10 mouse cellular contexts compared by ENCODE assay signal in genomic region chr8:10991323-10991722, GRCm38 (mm10). TPM values are rescaled to one million over a fixed set of nuclear protein-coding genes. Genes with fewer than 3 reads are reported as not detected.
DNase-seq lines count a peak whose midpoint lies in the region; ATAC-seq and TF ChIP-seq lines count a peak whose summit lies in the region.
"Had no signal": no experiment of that assay in that cellular context is flagged by ENCODE, and none has a peak within 500 bp of the region (broad histone marks: within the 10 kb centered on the region; RNA-seq: fewer than 3 reads in every experiment).

No protein-coding gene starts in this region.

- H3K9ac ChIP-seq in kidney, postnatal 0 days (ENCODE audit: low read depth, low read length), result no peak overlapping the region
- no peak overlapping the region for H3K9ac ChIP-seq in forebrain, embryonic 13.5 days
- peak overlapping the region; percentile 65 for H3K9ac ChIP-seq in liver, embryonic 13.5 days
- no peak overlapping the region for H3K9ac ChIP-seq in stomach, embryonic 14.5 days (replicated peaks; ENCODE audit: low read depth, low read length)

- no peak for DNase-seq in kidney, postnatal 0 days (ENCODE audit: low spot score)
- DNase-seq in kidney, adult 11 months, result no peak
- no peak for DNase-seq in liver, embryonic 13.5 days
- no peak for DNase-seq in spleen, postnatal 36 days (ENCODE audit: low spot score in 2 of 2)
- no peak for DNase-seq in adipocyte (ENCODE audit: low spot score)
- no peak for DNase-seq in right cerebral cortex, postnatal 25 days
- DNase-seq: cerebellum, adult 9-10 months; thymus, postnatal 4 days had no signal

- 67% methylated on average over 2 of the region's 2 CpGs for WGBS in kidney, postnatal 0 days
- whole genome bisulfite sequencing in forebrain, embryonic 13.5 days, result 51% methylated on average over 2 of the region's 2 CpGs
- 15% methylated on average over 2 of the region's 2 CpGs for WGBS in liver, embryonic 13.5 days (ENCODE audit: insufficient replicate concordance)
- 79% methylated on average over 2 of the region's 2 CpGs for WGBS in stomach, embryonic 14.5 days

- no peak for ATAC-seq in kidney, postnatal 0 days (replicated peaks; ENCODE audit: low FRiP score, low read depth)
- no peak for ATAC-seq in forebrain, embryonic 13.5 days
- peak; percentile 10 for ATAC-seq in liver, embryonic 13.5 days (ENCODE audit: low read depth)
- no peak for ATAC-seq in stomach, embryonic 14.5 days (ENCODE audit: insufficient number of reproducible peaks, insufficient read depth, low FRiP score, low read depth)

- H3K27me3 ChIP-seq in kidney, postnatal 0 days (ENCODE audit: insufficient read depth, low read length), result no peaks in the 10 kb centered on the region
- no peaks in the 10 kb centered on the region for H3K27me3 ChIP-seq in forebrain, embryonic 13.5 days
- H3K27me3 ChIP-seq in liver, embryonic 13.5 days, result no peaks in the 10 kb centered on the region
- H3K27me3 ChIP-seq in stomach, embryonic 14.5 days (ENCODE audit: control insufficient read depth, insufficient read depth, low read length), result no peaks in the 10 kb centered on the region

- peaks cover 3% of the 10 kb centered on the region for H3K36me3 ChIP-seq in kidney, postnatal 0 days (ENCODE audit: insufficient read depth, low read length)
- peaks cover 17% of the 10 kb centered on the region for H3K36me3 ChIP-seq in forebrain, embryonic 13.5 days (ENCODE audit: poor library complexity, severe bottlenecking)
- peaks cover 59% of the 10 kb centered on the region for H3K36me3 ChIP-seq in liver, embryonic 13.5 days
- H3K36me3 ChIP-seq in stomach, embryonic 14.5 days (ENCODE audit: control insufficient read depth, insufficient read depth, low read length), result peaks cover 4% of the 10 kb centered on the region; the same call in 1 of the 2 replicates

- no peaks in the 10 kb centered on the region for H3K9me3 ChIP-seq in kidney, postnatal 0 days (replicated peaks; ENCODE audit: low read length)
- 0 out of 2 replicates have a peak, but pooled peaks cover 3% of the 10 kb centered on the region for H3K9me3 ChIP-seq in forebrain, embryonic 13.5 days (replicated peaks)
- no peaks in the 10 kb centered on the region for H3K9me3 ChIP-seq in liver, embryonic 13.5 days (replicated peaks)
- H3K9me3 ChIP-seq in stomach, embryonic 14.5 days (ENCODE audit: control insufficient read depth, low read depth, low read length), result no peaks in the 10 kb centered on the region

- no peak overlapping the region for H3K27ac ChIP-seq in kidney, postnatal 0 days
- peak overlapping the region; percentile 71 for H3K27ac ChIP-seq in forebrain, embryonic 13.5 days
- H3K27ac ChIP-seq in liver, embryonic 13.5 days, result peak overlapping the region; percentile 91
- peak overlapping the region; percentile 62; the same call in 1 of the 2 replicates for H3K27ac ChIP-seq in stomach, embryonic 14.5 days (ENCODE audit: low read length)

- H3K4me1 ChIP-seq in kidney, postnatal 0 days (replicated peaks; ENCODE audit: insufficient read depth, low read length), result peaks cover 21% of the 10 kb centered on the region
- peaks cover 46% of the 10 kb centered on the region for H3K4me1 ChIP-seq in forebrain, embryonic 13.5 days
- H3K4me1 ChIP-seq in liver, embryonic 13.5 days (replicated peaks), result peaks cover 99% of the 10 kb centered on the region
- peaks cover 33% of the 10 kb centered on the region for H3K4me1 ChIP-seq in stomach, embryonic 14.5 days (ENCODE audit: control insufficient read depth, insufficient read depth, low read length)

- H3K4me3 ChIP-seq in kidney, postnatal 0 days (replicated peaks; ENCODE audit: low read depth, low read length), result no peak overlapping the region
- H3K4me3 ChIP-seq in forebrain, embryonic 13.5 days, result no peak overlapping the region
- peak overlapping the region; percentile 31 for H3K4me3 ChIP-seq in liver, embryonic 13.5 days (replicated peaks)
- H3K4me3 ChIP-seq in stomach, embryonic 14.5 days (ENCODE audit: low read depth, low read length), result no peak overlapping the region

- TF ChIP-seq CTCF in kidney, postnatal 0 days (IDR thresholded peaks at IDR 0.05; ENCODE audit: low read depth), result 0 out of 2 replicates have a peak, but pooled peaks have one; percentile 15

- H3K4me2 ChIP-seq in kidney, postnatal 0 days (ENCODE audit: low read length), result no peak overlapping the region
- peak overlapping the region; percentile 18 for H3K4me2 ChIP-seq in forebrain, embryonic 13.5 days
- peak overlapping the region; percentile 62 for H3K4me2 ChIP-seq in liver, embryonic 13.5 days
- H3K4me2 ChIP-seq in stomach, embryonic 14.5 days (replicated peaks; ENCODE audit: low read depth, low read length), result no peak overlapping the region

RNA-seq across cellular contexts. Expression of gene Irs2, which starts 16.9 kb away (rescaled TPM):
- 7.0 and 8.5 TPM in 2 replicates for polyA plus RNA-seq in kidney, postnatal 0 days (2015; fragmentation: Nextera tagmentation; extraction: Ambion mirVana)
- 4.5 and 5.2 TPM in 2 replicates for polyA plus RNA-seq in forebrain, embryonic 13.5 days (2015; fragmentation: Nextera tagmentation; extraction: Ambion mirVana)
- polyA plus RNA-seq in liver, embryonic 13.5 days (2015; fragmentation: Nextera tagmentation; extraction: Ambion mirVana), result 2.9 and 3.4 TPM in 2 replicates
- polyA plus RNA-seq in stomach, embryonic 14.5 days (2014; fragmentation: Nextera tagmentation; extraction: Ambion mirVana), result 4.6 and 5.0 TPM in 2 replicates

Comparison
In these comparisons a context has a peak if more than half of its experiments do, and no peak if none do; other contexts are left out.
1. H3K4me2 ChIP-seq: peak in forebrain, embryonic 13.5 days (single experiment) and liver, embryonic 13.5 days (single experiment); none in kidney, postnatal 0 days (single experiment) and stomach, embryonic 14.5 days (single experiment).